Mouse (Mus musculus): ENCODE results near the gene Nudt4. TPM values are rescaled to one million over a fixed set of nuclear protein-coding genes. Genes with fewer than 3 reads are reported as not detected.

Gene Nudt4
- polyA plus RNA-seq, 1 experiment from 2014 or later: 232 TPM

DNA sequence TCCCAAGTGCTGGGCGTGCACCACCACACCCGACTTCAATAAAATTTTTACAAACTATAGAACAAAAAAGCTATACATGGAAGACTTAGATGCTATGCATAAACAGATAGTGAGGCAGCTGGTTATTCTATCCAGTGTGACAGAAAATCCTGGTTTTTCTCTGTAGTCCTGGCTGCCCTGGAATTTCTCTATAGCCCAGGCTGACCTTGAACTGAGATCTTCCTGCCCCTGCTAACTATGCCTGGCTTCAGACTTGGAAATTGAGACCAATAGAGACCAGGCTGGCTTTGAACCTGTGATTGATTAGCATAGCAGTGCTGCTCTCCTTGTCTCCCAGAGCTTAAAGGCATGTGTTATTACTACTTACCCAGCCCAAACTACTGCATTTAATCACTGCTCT is 17.8 kb downstream of the Nudt4 start:
- Histone ChIP-seq H3K27ac (no peak overlapping the region), H3K36me3 (ENCODE audit: insufficient read depth, low read length) (peaks cover 34% of the 10 kb centered on the region; the same call in 1 of the 2 replicates), H3K4me2 (ENCODE audit: low read length) (no peak overlapping the region), H3K9ac (ENCODE audit: low read depth, low read length) (no peak overlapping the region), H3K27me3 (ENCODE audit: insufficient read depth, low read length) (no peaks in the 10 kb centered on the region), H3K9me3 (replicated peaks; ENCODE audit: low read length) (no peaks in the 10 kb centered on the region), H3K4me1 (replicated peaks; ENCODE audit: insufficient read depth, low read length) (no peaks in the 10 kb centered on the region), H3K4me3 (replicated peaks; ENCODE audit: low read depth, low read length) (no peak overlapping the region)
- DNase-seq (ENCODE audit: low spot score) (no peak), ATAC-seq (replicated peaks; ENCODE audit: low FRiP score, low read depth) (no peak)
- 94% methylated on average over 2 of the region's 2 CpGs for WGBS
- TF ChIP-seq CTCF (IDR thresholded peaks at IDR 0.05; ENCODE audit: low read depth): no peak

DNA sequence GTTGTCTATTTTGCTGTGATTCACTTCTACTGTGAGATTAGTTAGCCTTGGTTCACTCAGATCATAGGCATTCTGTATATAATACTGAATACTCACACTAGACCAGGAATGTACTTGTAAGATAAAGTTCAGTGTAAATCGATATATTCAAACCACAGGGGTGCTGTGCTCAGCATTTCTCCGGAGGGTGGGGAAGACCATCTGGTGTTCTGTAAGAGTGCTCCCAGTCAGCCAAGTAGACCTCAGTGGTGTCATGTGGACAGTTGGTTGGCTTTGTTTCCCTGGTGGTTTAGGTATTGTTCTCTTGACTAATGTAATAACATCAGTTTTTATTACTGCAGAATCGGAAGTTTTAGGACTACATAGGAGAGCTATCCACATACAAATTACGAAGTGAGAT is 18.9 kb downstream of the Nudt4 start:
- TF ChIP-seq CTCF (IDR thresholded peaks at IDR 0.05; ENCODE audit: low read depth): no peak
- H3K9ac ChIP-seq (ENCODE audit: low read depth, low read length): no peak overlapping the region
- no peaks in the 10 kb centered on the region for H3K4me1 ChIP-seq (replicated peaks; ENCODE audit: insufficient read depth, low read length)
- no peak for ATAC-seq (replicated peaks; ENCODE audit: low FRiP score, low read depth)
- no peaks in the 10 kb centered on the region for H3K9me3 ChIP-seq (replicated peaks; ENCODE audit: low read length)
- H3K27ac ChIP-seq: no peak overlapping the region
- no peaks in the 10 kb centered on the region for H3K27me3 ChIP-seq (ENCODE audit: insufficient read depth, low read length)
- no peak overlapping the region for H3K4me2 ChIP-seq (ENCODE audit: low read length)
- DNase-seq (ENCODE audit: low spot score): no peak
- peaks cover 24% of the 10 kb centered on the region; the same call in 1 of the 2 replicates for H3K36me3 ChIP-seq (ENCODE audit: insufficient read depth, low read length)
- 71% methylated on average over 4 of the region's 4 CpGs for WGBS
- H3K4me3 ChIP-seq (replicated peaks; ENCODE audit: low read depth, low read length): no peak overlapping the region

DNA sequence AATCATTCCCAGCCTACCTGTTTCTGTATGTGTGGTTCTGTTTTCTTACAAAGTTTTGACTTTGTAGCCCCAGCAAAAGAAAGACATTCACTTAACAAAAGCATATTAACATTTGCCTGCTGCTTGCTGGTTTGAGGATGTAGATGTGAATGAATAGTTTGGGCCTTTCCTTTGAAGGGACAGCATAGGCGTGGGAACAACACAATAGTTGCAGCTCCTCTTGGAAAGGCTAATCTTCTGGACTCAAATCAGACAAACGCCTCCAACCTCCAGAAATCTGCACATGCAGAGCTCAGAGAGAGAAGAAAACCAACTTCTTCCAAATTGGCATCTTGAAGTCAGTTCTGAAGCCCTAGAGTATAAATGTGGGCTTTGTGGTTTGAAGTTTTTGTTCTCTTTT is 19.3 kb downstream of the Nudt4 start:
- Histone ChIP-seq H3K4me3 (replicated peaks; ENCODE audit: low read depth, low read length) (no peak overlapping the region), H3K36me3 (ENCODE audit: insufficient read depth, low read length) (peaks cover 21% of the 10 kb centered on the region; the same call in 1 of the 2 replicates), H3K27ac (no peak overlapping the region), H3K9ac (ENCODE audit: low read depth, low read length) (no peak overlapping the region), H3K27me3 (ENCODE audit: insufficient read depth, low read length) (no peaks in the 10 kb centered on the region), H3K4me1 (replicated peaks; ENCODE audit: insufficient read depth, low read length) (no peaks in the 10 kb centered on the region), H3K4me2 (ENCODE audit: low read length) (no peak overlapping the region), H3K9me3 (replicated peaks; ENCODE audit: low read length) (no peaks in the 10 kb centered on the region)
- WGBS: 81% methylated on average over 2 of the region's 2 CpGs
- no peak for TF ChIP-seq CTCF (IDR thresholded peaks at IDR 0.05; ENCODE audit: low read depth)
- ATAC-seq (replicated peaks; ENCODE audit: low FRiP score, low read depth): no peak
- no peak for DNase-seq (ENCODE audit: low spot score)

DNA sequence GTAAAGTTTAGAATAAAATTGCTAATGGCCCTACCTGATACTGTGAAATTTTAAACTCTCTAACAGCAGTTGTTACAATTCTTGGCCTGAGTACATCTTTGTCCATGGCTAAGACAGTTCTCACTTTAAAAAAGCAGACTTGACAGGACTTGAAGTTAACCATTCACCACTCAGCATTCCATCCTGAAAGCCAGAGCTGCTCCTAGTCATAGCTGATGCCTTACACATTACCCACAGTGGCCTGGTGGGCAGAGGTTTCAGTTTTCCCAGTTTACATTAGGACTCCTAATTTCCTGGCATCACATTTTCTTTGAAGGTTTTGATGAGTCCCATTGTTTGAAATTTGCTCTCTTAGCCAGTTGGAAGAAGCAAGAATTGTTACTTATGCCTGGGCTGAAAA is 19.9 kb downstream of the Nudt4 start:
- Histone ChIP-seq H3K9me3 (replicated peaks; ENCODE audit: low read length) (no peaks in the 10 kb centered on the region), H3K4me1 (replicated peaks; ENCODE audit: insufficient read depth, low read length) (no peaks in the 10 kb centered on the region), H3K27me3 (ENCODE audit: insufficient read depth, low read length) (no peaks in the 10 kb centered on the region), H3K36me3 (ENCODE audit: insufficient read depth, low read length) (peaks cover 20% of the 10 kb centered on the region; the same call in 1 of the 2 replicates), H3K9ac (ENCODE audit: low read depth, low read length) (no peak overlapping the region), H3K27ac (no peak overlapping the region), H3K4me2 (ENCODE audit: low read length) (no peak overlapping the region), H3K4me3 (replicated peaks; ENCODE audit: low read depth, low read length) (no peak overlapping the region)
- ATAC-seq (replicated peaks; ENCODE audit: low FRiP score, low read depth) (0 out of 2 replicates have a peak, but pooled peaks have one; percentile 65), DNase-seq (ENCODE audit: low spot score) (no peak)
- TF ChIP-seq CTCF (IDR thresholded peaks at IDR 0.05; ENCODE audit: low read depth): no peak

DNA sequence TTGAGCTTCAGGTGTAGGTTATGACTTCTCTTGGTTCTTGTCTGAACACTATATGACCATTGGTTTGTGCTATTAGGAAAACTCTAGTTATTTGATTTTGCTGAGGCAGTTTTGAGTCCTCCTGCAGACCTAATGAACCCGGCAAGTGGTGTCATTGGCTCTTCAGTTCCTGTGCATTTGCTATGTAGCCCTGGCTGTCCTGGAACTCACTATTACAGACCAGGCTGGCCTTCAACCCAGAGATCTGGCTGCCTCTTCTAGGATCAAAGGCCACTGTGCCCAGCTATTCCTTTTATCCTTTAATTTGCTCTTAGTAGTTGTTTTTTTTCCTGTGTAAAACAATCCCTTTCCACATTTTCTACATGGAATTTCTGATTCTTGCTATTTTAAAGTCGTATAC is 20.6 kb downstream of the Nudt4 start:
- Histone ChIP-seq H3K9me3 (replicated peaks; ENCODE audit: low read length) (no peaks in the 10 kb centered on the region), H3K27ac (no peak overlapping the region), H3K9ac (ENCODE audit: low read depth, low read length) (no peak overlapping the region), H3K27me3 (ENCODE audit: insufficient read depth, low read length) (no peaks in the 10 kb centered on the region), H3K4me3 (replicated peaks; ENCODE audit: low read depth, low read length) (no peak overlapping the region), H3K4me2 (ENCODE audit: low read length) (no peak overlapping the region), H3K4me1 (replicated peaks; ENCODE audit: insufficient read depth, low read length) (no peaks in the 10 kb centered on the region), H3K36me3 (ENCODE audit: insufficient read depth, low read length) (peaks cover 17% of the 10 kb centered on the region; the same call in 1 of the 2 replicates)
- 79% methylated on average over 2 of the region's 2 CpGs for WGBS
- ATAC-seq (replicated peaks; ENCODE audit: low FRiP score, low read depth) (no peak), DNase-seq (ENCODE audit: low spot score) (no peak)
- TF ChIP-seq CTCF (IDR thresholded peaks at IDR 0.05; ENCODE audit: low read depth): no peak

DNA sequence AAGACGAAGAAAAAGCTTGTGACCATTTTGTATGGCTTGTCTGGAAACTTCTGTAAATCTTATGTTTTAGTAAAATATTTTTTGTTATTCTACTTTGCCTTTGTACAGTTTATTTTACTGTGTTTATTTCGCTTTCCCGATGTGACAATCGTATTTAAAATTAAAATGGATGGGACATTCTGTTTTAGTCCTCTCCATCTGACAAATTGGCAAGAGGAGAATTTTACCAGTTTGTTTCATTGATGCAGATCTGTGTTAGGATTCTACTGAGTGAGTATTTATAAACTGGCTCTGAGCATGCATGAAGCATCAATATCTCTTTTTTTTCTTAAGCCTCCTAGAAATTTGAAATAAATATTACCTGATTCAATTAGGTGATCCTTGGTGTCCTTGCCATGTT is 21.0 kb downstream of the Nudt4 start:
- Histone ChIP-seq H3K9me3 (replicated peaks; ENCODE audit: low read length) (no peaks in the 10 kb centered on the region), H3K27me3 (ENCODE audit: insufficient read depth, low read length) (no peaks in the 10 kb centered on the region), H3K36me3 (ENCODE audit: insufficient read depth, low read length) (peaks cover 15% of the 10 kb centered on the region; the same call in 1 of the 2 replicates), H3K4me1 (replicated peaks; ENCODE audit: insufficient read depth, low read length) (no peaks in the 10 kb centered on the region), H3K9ac (ENCODE audit: low read depth, low read length) (no peak overlapping the region), H3K4me3 (replicated peaks; ENCODE audit: low read depth, low read length) (no peak overlapping the region), H3K4me2 (ENCODE audit: low read length) (no peak overlapping the region), H3K27ac (no peak overlapping the region)
- no peak for DNase-seq (ENCODE audit: low spot score)
- no peak for TF ChIP-seq CTCF (IDR thresholded peaks at IDR 0.05; ENCODE audit: low read depth)
- 83% methylated on average over 4 of the region's 4 CpGs for WGBS
- no peak for ATAC-seq (replicated peaks; ENCODE audit: low FRiP score, low read depth)

DNA sequence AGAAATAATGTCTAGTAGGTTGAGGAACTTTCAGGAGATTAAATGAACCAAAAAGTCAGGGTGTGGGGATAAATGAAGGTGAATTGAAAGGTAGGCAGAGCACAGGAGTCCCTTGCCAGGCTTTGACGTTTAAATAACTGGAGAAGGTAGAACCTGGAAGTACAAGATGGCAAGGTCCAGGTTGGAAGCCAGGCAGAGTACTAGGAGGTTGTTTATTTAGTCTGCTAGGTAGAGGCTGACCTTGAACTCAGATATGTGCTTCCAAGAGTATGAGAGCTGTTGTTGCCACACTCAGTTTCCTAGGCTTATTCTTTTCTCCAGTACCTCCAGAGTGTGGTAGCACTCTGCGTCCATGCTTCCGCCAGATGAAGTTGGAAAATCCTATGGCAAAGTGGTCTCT is 24.1 kb downstream of the Nudt4 start:
- DNase-seq (ENCODE audit: low spot score): no peak
- no peak overlapping the region for H3K9ac ChIP-seq (ENCODE audit: low read depth, low read length)
- WGBS: 91% methylated on average over 3 of the region's 3 CpGs

More for the DNA sequence above, 24.1 kb downstream of the Nudt4 start:
- Histone ChIP-seq H3K9me3 (replicated peaks; ENCODE audit: low read length) (no peaks in the 10 kb centered on the region), H3K27me3 (ENCODE audit: insufficient read depth, low read length) (no peaks in the 10 kb centered on the region), H3K4me1 (replicated peaks; ENCODE audit: insufficient read depth, low read length) (no peaks in the 10 kb centered on the region), H3K27ac (no peak overlapping the region), H3K4me3 (replicated peaks; ENCODE audit: low read depth, low read length) (no peak overlapping the region), H3K4me2 (ENCODE audit: low read length) (no peak overlapping the region), H3K36me3 (ENCODE audit: insufficient read depth, low read length) (peaks cover 9% of the 10 kb centered on the region; the same call in 1 of the 2 replicates)
- ATAC-seq (replicated peaks; ENCODE audit: low FRiP score, low read depth): no peak
- TF ChIP-seq CTCF (IDR thresholded peaks at IDR 0.05; ENCODE audit: low read depth): no peak
